Mouse (Mus musculus): Measurements from ENCODE around the gene Cd2ap.

Cd2ap gene

DNA sequence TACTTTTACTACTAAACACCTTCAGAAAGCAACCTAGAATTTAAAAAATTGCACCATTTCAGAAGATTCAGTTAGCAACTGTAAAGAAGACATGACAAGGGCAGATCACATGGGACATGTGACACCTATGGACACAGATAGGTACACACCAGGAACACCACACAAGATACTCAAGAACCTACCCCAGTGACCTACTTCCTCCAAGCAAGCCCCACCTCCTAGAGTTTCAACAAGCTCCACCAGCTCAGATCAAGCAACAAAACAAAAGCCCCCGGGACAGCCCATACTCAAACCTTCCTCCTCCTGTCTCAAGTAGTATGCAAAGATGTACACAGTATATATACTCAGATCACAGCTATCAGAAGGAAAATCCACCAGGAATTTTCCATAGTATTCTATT is 16.1 kb downstream of the Cd2ap start:
- no peak for DNase-seq (ENCODE audit: low read depth)

DNA sequence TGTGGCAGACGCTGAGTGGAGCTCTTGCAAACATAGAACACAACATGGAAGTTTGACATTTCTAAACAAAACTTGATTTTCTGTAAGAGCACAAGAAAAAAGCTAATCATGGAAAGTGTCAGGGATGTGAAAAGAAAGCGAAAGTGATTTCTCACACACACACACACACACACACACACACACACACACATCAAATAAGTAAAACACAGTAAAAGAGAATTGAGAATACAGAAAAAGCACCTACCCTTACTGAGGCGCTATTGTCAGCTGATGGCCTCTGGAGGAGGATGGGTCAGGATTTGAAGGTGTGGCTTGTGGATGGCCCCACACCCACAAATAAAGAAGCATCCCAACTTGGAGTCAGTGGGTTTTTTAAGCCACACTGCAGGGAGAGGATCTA is 19.0 kb downstream of the Cd2ap start:
- DNase-seq (ENCODE audit: low read depth): no peak

DNA sequence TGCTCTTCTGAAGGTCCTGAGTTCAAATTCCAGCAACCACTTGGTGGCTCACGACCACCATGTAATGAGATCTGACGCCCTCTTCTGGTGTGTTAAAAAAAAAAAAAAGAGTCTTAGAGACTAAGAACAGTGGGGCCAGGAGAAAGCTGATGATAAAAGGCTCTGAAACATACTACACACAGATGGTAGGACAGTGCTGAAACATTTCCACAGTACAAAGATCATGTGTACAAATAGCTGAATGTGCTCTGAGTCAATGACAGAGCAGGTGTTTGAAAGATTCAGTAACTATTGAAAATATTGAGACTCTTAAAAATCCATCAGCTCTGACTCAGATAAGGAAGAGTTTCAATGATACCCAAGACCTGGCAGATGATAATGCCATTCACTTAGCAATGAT is 29.4 kb downstream of the Cd2ap start:
- DNase-seq (ENCODE audit: low read depth): no peak

DNA sequence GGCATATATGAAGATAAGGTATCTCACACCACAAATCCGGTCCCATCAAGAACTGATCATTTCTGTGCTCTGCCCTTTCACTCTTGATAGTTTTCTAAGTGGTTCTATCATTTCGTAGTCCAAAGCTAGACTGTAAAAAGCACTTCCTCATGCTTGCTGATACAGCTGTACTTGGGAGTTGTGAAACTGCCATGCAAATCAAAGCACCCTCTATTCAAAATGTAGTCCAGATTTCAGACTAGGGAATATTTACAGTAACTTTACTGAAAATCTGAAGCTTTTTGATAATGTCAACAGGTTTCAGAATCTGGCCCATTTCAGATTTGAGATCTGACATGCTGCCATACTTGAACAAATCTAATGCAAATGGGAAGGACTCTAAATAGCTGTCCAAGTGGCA is 39.3 kb downstream of the Cd2ap start:
- no peak for DNase-seq (ENCODE audit: low read depth)

DNA sequence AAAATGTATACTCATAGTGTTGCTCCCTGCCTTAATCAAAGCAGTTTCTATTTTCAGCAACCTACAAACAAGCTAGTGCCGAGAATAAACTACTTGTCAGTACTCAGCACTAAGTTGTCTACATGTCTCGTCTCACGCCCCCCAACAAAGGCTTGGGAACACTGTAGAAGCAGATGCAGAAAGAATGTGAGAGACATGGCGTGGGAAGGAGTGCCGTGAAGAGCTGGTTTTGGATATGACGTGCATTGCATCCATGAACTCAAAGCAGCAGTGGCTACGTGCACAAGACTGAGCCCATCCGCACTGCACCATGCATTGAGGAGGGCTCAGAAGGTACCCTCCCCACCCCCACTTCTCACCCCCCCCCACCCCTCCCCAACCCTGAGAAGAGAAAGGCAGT is 53.7 kb downstream of the Cd2ap start:
- DNase-seq (ENCODE audit: low read depth): no peak

DNA sequence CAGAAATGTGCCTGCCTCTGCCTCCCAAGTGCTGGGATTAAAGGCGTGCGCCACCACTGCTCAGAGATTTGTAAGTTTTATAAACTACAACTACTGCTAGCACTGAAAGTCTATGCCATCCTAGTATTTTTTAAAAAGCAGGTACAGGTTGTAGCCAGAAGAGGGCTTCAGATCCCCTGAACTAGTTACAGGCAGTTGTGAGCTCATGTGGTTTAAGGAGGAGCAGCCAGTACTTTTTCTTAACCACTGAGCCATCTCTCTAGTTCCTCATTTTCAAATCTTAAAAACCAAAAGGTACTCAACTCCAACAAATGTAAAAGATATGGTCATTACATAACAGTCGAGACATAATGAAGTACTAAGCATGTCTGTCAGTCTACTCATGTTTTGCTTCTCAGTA is 61.1 kb downstream of the Cd2ap start:
- no peak for DNase-seq (ENCODE audit: low read depth)

DNA sequence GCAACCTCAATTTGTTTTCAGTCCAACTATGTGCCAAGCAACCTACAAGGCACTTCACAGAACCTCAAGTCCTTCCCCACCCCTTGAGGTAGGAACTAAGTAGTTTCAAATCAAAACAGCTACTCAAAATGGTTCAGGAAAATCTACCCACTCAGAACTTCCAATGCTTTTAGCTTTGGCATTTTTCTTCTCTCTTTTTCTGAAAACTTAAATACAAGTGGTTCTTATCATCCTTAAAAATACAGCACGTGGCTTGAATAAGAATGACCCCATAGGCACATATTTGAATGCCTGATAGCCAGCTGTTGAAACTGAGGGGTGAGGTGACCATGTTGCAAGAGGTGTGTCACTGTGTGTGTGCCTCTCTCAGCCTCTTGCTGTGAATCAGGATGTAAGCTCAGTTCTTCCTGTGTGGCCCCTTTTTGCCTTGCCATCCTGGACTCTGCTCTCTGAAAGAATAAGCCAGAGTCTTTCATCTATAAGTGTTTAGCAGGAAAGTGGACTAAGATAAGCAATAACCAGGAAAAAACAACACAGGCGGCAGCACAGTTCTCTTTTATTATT is 84.0 kb downstream of the Cd2ap start:
- no peak for DNase-seq (ENCODE audit: low read depth)

DNA sequence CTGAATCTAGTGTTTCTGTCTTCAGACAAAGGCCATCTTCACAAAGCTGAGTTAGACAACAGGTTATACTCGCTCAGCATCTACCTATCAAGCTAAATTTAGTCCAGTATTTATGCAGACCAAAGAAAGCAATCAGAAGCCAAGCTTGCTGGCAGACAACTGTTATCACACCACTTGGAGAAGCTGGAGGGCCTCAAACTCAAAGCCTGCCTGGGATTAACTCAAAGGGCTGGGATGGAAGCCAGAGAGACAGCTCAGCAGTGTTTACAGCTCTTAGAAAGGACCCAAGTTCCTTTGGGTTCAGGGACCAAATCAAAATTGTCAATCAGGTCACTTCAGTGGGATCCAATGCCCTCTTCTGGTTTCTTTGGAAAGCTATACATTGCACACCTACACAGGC is 85.7 kb downstream of the Cd2ap start:
- DNase-seq (ENCODE audit: low read depth): no peak

DNA sequence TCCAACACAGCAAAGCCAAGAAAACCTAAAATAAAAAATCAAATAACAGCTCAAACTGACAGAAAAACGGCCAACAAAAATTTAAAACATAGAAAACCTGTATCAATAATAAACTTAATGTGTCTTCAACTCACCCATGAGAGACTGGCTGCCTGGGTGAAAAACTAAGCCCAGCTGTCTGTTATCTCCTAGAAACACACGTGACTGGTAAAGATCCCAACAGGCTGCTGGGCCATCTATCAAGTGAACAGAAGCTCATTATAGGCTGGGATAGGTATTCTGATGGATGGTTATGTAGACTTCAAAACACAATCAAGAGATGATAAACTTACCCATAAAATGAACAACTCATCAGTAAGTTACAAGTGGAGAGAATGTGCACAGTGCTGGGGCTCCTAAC is 86.7 kb downstream of the Cd2ap start:
- no peak for DNase-seq (ENCODE audit: low read depth)

DNA sequence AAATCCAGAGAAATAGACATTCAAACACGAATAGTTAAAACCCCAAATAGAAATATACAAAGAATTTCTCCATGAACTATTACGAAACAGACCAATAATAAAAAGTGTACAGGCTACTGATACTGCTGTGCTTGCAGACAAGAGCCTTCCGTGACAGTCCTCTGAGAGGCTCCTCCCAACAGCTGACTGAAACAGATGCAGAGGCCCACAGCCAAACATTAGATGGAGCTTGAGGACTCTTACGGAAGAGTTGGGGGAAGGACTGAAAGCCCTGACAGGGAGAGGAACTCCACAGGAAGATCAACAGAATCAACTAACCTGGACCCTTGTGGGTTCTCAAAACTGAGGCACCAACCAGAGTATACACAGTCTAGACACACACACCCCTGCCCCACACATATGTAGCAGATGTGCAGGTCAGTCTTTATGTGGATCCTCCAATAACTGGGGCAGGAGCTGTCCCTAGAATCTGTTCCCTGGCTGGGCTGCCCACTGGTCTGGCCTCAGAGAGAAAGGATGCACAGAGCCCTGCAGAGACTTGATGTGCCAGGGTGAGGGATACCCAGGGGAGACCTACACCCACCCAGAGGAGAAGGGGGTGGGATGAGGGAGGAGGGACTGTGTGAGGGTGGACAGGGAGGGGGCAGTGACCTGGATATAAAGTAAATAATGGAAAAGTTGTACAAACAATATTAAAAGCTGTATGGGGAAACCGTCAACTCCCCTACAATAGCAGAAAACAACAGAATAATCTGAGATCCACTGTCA is 87.6 kb downstream of the Cd2ap start:
- no peak for DNase-seq (ENCODE audit: low read depth)

DNA sequence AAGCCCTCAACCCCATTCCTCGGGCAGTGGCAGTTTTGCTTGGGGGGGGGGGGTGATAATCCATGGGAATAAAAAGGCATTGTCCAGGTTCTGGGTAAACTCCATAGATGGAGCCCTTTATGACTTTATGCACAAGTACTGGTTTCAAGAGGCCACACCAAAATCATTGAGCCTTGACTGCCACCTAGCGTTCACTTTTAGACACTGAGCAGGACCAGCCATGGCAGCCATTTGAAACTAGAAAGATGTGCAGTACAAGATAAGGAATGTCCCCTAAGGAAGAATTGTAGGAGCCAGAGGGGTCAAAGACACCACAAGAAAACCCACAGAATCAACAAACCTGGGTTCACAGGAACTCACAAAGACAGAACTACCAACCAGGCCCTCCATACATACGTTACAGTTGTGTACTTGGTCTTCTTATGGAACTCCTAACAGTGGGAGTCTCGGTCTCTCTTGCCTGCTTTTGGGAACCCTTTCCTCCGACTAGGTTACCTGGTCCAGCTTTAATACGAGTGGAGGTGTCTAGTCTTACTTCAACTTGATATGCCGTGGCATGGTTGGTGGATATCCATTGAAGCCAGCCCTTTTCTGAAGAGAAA is 94.2 kb downstream of the Cd2ap start:
- peak; percentile 41 for DNase-seq (ENCODE audit: low read depth)

DNA sequence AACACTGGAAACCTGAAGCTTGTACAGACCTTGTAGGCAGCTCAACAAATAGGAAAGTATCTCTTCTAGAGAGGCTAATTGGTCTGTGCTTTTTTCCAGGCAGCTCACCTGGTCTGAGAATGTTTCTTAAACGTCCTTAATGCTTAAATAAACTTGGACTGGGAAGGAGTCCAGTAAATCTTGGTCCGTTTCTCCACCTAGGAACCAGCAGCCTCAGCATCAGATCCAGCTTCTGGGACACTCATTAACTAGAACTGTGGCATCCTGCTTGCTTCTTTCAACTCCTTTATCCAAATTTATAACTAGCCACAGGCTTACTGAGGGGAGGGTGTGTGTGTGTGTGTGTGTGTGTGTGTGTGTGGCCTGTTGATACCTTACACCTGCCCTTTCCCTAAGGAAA is 122.7 kb downstream of the Cd2ap start:
- no peak for DNase-seq (ENCODE audit: low read depth)

DNA sequence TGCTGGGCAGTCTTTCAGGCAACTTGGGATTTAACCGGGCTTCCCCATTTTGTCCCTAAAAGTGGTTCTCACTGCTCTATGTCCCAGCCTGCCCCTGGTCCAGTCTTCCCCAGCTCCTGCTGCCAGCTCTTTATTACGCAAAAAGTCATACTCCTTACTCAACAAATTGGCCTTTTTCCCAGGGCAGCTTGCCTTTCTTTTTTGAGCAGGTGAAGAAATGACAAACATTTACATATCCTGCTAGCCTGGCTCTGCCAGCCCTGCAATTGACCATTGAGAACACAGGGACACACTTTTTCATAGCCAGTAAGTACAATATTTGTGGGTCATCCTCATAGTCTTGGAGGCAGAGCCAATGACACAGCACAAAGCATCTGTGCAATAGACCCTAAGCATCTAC is 124.3 kb downstream of the Cd2ap start:
- DNase-seq (ENCODE audit: low read depth): peak; percentile 27

DNA sequence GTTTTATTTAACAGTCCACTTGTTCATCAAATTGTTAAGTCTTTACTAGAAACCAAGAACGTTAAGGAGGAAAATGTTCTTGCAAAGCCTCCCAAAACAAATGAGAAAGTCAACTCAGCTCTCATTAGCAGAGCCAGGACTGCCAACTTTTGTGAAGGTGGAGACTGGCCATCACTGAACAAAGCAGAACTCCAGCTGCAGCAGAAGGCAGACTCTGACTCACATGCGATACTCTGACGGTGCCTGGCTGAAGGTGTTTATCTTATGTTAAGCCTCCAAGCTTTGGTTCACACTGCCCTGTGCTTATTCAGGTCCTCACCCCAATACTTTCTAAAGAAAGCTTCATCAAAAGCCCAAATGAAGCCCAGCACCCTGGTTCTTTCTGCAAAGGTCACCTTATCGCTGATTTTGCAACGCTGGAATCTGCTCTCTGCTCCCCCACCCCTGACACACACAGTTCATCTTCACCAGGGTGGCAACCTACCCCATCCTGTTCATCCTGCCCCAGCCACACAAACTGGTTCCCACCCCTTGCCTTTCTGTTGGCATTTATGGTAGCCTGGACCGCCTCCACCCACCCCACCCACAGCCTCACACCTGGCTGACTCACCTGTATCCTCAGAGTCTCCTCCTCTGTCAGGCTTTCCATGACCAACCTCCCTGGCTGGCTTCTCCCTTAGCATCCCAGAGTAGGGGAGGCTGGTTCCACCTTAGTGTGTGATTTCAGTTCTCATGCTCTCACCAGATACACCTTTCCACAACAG is 130.6 kb downstream of the Cd2ap start:
- no peak for DNase-seq (ENCODE audit: low read depth)

Measured in fibroblast of lung, adult 2 months (primary cell).